Mouse (Mus musculus): ENCODE measurements at regions not wholly inside any gene's neighbourhood (a gene's known extent, or its start where the extent isn't known, plus 50 kb on each side); places are given as distances from the start of the nearest gene placed in this dataset.

DNA sequence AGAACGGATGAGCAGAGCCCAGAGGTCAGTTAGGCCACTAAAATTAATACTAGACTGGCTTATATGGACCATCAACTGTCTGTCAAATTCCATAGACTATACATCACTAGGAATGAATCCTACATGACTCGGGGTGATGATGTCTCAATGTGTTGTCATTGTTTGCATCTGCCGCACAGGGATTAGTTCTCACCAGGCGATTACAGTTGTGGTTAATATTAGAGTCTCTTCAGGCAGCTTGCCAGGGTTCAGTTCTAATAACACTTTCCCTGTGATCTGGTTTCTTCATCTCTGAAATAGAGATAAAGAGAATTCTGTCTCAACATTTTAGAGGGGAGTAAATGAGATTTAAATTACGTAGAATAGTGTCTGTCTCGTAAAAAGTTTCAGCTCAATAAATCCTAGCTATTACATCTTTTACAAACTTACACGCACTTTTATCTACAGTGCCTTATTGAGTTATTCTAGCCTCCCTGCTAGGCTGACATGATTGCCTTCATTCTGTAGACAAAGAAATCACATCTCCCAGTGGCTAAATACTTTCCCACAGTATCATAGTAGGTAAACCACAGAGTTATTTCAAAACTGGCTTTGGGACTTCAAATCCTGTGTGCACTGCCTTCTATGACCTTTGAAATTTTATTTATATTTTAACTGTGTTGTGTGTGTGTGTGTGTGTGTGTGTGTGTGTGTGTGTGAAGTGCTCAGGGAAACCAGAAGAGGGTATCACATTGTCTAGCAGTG, 148.0 kb upstream of the 4933402D24Rik start:
- no peak overlapping the region for H3K4me2 ChIP-seq
- H3K4me1 ChIP-seq: no peaks in the 10 kb centered on the region
- no peaks in the 10 kb centered on the region for H3K27me3 ChIP-seq
- H3K27ac ChIP-seq: no peak overlapping the region
- no peak for ATAC-seq (ENCODE audit: insufficient number of reproducible peaks, low FRiP score, low TSS enrichment, low read depth)
- H3K9me3 ChIP-seq: no peaks in the 10 kb centered on the region
- no peak overlapping the region for H3K9ac ChIP-seq
- H3K36me3 ChIP-seq: no peaks in the 10 kb centered on the region
- WGBS: 52% methylated on average over 7 of the region's 7 CpGs
- H3K4me3 ChIP-seq: no peak overlapping the region

- Histone ChIP-seq H3K36me3 (no peaks in the 10 kb centered on the region), H3K4me1 (no peaks in the 10 kb centered on the region), H3K4me3 (no peak overlapping the region), H3K9ac (no peak overlapping the region), H3K4me2 (no peak overlapping the region), H3K27ac (no peak overlapping the region), H3K27me3 (no peaks in the 10 kb centered on the region), H3K9me3 (no peaks in the 10 kb centered on the region)
- WGBS: 83% methylated on average over 3 of the region's 3 CpGs
- ATAC-seq (ENCODE audit: insufficient number of reproducible peaks, low FRiP score, low TSS enrichment, low read depth): no peak
Observed at GRCm38 (mm10) chr1:63910765-63911164, 141.7 kb upstream of the 4933402D24Rik start.

- Histone ChIP-seq H3K27ac (no peak overlapping the region), H3K9ac (no peak overlapping the region), H3K4me3 (no peak overlapping the region), H3K4me2 (no peak overlapping the region), H3K9me3 (no peaks in the 10 kb centered on the region), H3K27me3 (no peaks in the 10 kb centered on the region), H3K4me1 (no peaks in the 10 kb centered on the region), H3K36me3 (no peaks in the 10 kb centered on the region)
- ATAC-seq (ENCODE audit: insufficient number of reproducible peaks, low FRiP score, low TSS enrichment, low read depth): no peak
- WGBS: 86% methylated on average over 2 of the region's 2 CpGs
Observed at GRCm38 (mm10) chr1:63909191-63909590, 140.1 kb upstream of the 4933402D24Rik start.

- ATAC-seq (ENCODE audit: insufficient number of reproducible peaks, low FRiP score, low TSS enrichment, low read depth): no peak
- 85% methylated on average over 4 of the region's 4 CpGs for WGBS
- no peak overlapping the region for H3K9ac ChIP-seq
Observed at GRCm38 (mm10) chr1:63903620-63904019, 134.6 kb upstream of the 4933402D24Rik start.

DNA sequence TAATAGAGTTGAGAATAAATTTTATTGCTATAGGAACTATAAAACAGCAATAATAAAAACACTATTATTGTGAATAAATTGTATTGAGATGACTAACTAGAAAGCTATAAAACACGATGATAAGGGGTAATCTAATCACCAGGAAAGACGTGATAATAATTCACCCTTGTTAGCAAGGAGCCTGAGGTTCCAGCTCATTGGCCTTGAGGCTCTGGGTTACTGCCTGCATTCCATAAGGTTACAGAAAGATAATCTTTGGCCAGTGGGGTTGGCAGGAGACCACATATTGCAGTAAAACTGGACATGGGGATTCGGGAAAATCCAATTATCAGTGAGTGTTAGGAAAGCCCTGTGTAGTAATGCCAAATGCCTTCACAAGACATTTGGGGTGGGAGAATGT, 134.1 kb upstream of the 4933402D24Rik start:
- Histone ChIP-seq H3K9ac (no peak overlapping the region), H3K4me3 (no peak overlapping the region), H3K27ac (no peak overlapping the region), H3K36me3 (no peaks in the 10 kb centered on the region), H3K9me3 (no peaks in the 10 kb centered on the region), H3K4me2 (no peak overlapping the region), H3K27me3 (no peaks in the 10 kb centered on the region; the same call in 1 of the 2 replicates), H3K4me1 (no peaks in the 10 kb centered on the region)
- 32% methylated on average over 3 of the region's 3 CpGs for whole genome bisulfite sequencing
- ATAC-seq (ENCODE audit: insufficient number of reproducible peaks, low FRiP score, low TSS enrichment, low read depth): no peak

More at GRCm38 (mm10) chr1:63903620-63904019, 134.6 kb upstream of the 4933402D24Rik start:
- Histone ChIP-seq H3K27me3 (no peaks in the 10 kb centered on the region; the same call in 1 of the 2 replicates), H3K4me1 (no peaks in the 10 kb centered on the region), H3K36me3 (no peaks in the 10 kb centered on the region), H3K27ac (no peak overlapping the region), H3K4me2 (no peak overlapping the region), H3K4me3 (no peak overlapping the region), H3K9me3 (no peaks in the 10 kb centered on the region)

GRCm38 (mm10) chr1:63902391-63902790, 133.3 kb upstream of the 4933402D24Rik start:
- Histone ChIP-seq H3K4me1 (no peaks in the 10 kb centered on the region), H3K27me3 (no peaks in the 10 kb centered on the region; the same call in 1 of the 2 replicates), H3K27ac (no peak overlapping the region), H3K36me3 (no peaks in the 10 kb centered on the region), H3K9ac (no peak overlapping the region), H3K4me3 (no peak overlapping the region), H3K4me2 (no peak overlapping the region), H3K9me3 (no peaks in the 10 kb centered on the region)
- no peak for ATAC-seq (ENCODE audit: insufficient number of reproducible peaks, low FRiP score, low TSS enrichment, low read depth)
- WGBS: 51% methylated on average over 1 of the region's 1 CpGs

GRCm38 (mm10) chr1:63899631-63900577, 130.8 kb upstream of the 4933402D24Rik start:
- no peak overlapping the region for H3K4me2 ChIP-seq
- H3K27ac ChIP-seq: no peak overlapping the region
- WGBS: 77% methylated on average over 10 of the region's 10 CpGs
- H3K36me3 ChIP-seq: no peaks in the 10 kb centered on the region
- no peaks in the 10 kb centered on the region; the same call in 1 of the 2 replicates for H3K27me3 ChIP-seq
- no peaks in the 10 kb centered on the region for H3K4me1 ChIP-seq
- no peak overlapping the region for H3K4me3 ChIP-seq
- ATAC-seq (ENCODE audit: insufficient number of reproducible peaks, low FRiP score, low TSS enrichment, low read depth): no peak
- H3K9me3 ChIP-seq: no peaks in the 10 kb centered on the region
- no peak overlapping the region for H3K9ac ChIP-seq

DNA sequence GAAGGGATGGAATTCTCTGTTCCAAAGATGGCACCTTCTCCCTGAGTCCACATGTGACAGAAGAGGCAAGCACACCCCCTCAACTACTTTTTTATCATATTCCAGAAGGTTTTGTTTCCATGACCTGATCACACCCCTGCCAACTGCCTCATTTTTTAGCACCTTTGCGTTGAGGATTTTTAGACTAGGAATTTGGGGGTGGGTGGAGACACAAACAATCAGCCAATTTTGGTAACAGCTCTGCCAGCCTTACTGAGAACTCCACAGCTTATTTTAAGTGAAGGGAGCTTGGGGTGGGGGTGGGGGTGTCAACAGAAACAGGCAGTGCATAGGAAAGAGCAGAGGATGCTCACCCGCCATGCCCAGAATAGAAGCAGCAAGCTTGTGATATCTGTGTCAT, 129.7 kb upstream of the 4933402D24Rik start:
- 76% methylated on average over 2 of the region's 2 CpGs for WGBS
- no peaks in the 10 kb centered on the region; the same call in 1 of the 2 replicates for H3K27me3 ChIP-seq
- no peaks in the 10 kb centered on the region for H3K36me3 ChIP-seq
- no peaks in the 10 kb centered on the region for H3K9me3 ChIP-seq
- no peak overlapping the region for H3K27ac ChIP-seq
- H3K4me1 ChIP-seq: no peaks in the 10 kb centered on the region
- ATAC-seq (ENCODE audit: insufficient number of reproducible peaks, low FRiP score, low TSS enrichment, low read depth): no peak
- no peak overlapping the region for H3K4me2 ChIP-seq
- H3K9ac ChIP-seq: no peak overlapping the region
- no peak overlapping the region for H3K4me3 ChIP-seq

DNA sequence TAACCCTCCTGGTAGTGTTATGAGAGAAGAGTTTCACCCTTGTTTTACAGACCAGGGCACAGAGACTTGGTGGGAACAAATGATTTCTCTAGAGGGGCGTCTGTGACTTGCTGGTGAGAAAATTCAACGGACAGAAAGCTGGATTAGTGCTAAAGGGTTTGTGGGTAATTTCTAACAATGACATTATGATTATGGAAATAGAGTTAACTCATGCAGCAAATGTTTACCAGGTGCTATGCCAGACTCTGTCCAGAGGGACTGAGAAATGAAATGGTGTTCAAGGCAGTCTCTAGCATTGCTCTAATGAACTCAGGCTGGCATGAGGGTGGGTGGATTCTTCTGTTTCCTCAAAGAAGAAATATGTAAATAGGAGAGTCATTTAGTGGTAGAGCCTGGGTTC, 128.5 kb upstream of the 4933402D24Rik start:
- Histone ChIP-seq H3K9me3 (no peaks in the 10 kb centered on the region), H3K4me3 (no peak overlapping the region), H3K36me3 (no peaks in the 10 kb centered on the region), H3K4me1 (no peaks in the 10 kb centered on the region), H3K27me3 (no peaks in the 10 kb centered on the region; the same call in 1 of the 2 replicates), H3K4me2 (no peak overlapping the region), H3K9ac (no peak overlapping the region), H3K27ac (no peak overlapping the region)
- WGBS: 55% methylated on average over 2 of the region's 2 CpGs
- ATAC-seq (ENCODE audit: insufficient number of reproducible peaks, low FRiP score, low TSS enrichment, low read depth): no peak

GRCm38 (mm10) chr1:63879570-63879969, 110.5 kb upstream of the 4933402D24Rik start:
- Histone ChIP-seq H3K27me3 (no peaks in the 10 kb centered on the region), H3K4me2 (no peak overlapping the region), H3K9me3 (no peaks in the 10 kb centered on the region), H3K4me1 (no peaks in the 10 kb centered on the region), H3K36me3 (no peaks in the 10 kb centered on the region), H3K27ac (no peak overlapping the region), H3K4me3 (no peak overlapping the region), H3K9ac (no peak overlapping the region)
- ATAC-seq (ENCODE audit: insufficient number of reproducible peaks, low FRiP score, low TSS enrichment, low read depth): no peak
- WGBS: 74% methylated on average over 3 of the region's 3 CpGs

DNA sequence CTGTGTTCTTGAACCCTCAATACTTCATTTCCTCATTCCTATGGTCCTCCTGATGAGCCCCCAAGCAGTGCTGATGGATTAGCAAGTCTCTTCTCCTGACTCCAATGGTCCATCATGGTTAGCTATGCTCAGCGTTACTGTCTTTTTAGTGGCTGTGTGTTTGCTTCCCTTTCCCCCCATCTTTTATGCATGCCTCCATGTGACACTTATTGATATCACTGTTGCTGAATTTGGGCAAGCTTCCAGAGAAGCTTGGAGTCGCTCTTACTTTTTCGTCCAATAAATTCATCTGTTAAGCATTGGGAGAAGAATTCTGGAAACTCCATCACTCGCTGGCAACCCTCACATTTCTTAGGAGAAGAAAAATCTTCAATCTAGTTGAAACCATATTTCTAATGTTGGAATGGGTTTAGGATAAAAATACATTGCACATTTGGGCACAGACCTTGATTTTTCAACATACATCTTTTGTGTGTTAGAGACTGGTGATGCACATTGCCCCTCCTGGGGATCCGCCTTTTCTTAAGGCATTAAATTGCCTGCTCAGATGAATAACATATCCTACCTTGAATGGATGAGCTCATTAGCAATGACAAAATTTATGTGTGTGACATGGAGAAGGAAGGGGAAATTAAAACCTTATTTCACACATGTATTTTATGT, 107.7 kb upstream of the 4933402D24Rik start:
- WGBS: 64% methylated on average over 5 of the region's 5 CpGs
- Histone ChIP-seq H3K4me1 (no peaks in the 10 kb centered on the region), H3K4me2 (no peak overlapping the region), H3K36me3 (no peaks in the 10 kb centered on the region), H3K27me3 (no peaks in the 10 kb centered on the region), H3K4me3 (no peak overlapping the region), H3K9me3 (no peaks in the 10 kb centered on the region), H3K9ac (no peak overlapping the region), H3K27ac (no peak overlapping the region)
- ATAC-seq (ENCODE audit: insufficient number of reproducible peaks, low FRiP score, low TSS enrichment, low read depth): no peak
